Mouse (Mus musculus) liver, postnatal 0 days (tissue): ENCODE data around the gene Adam19.

Experiments
- CTCF ChIP-seq: sonication (generic); IDR thresholded peaks from 2 replicates; pipeline ENCODE4 v1.5.1; 2016; ENCODE audit warnings: antibody characterized with exemption, low read depth
- EP300 ChIP-seq: IDR thresholded peaks from 2 replicates; pipeline ENCODE4 v1.6.1; 2016; ENCODE audit warnings: antibody characterized with exemption, low read depth, mild to moderate bottlenecking

- TF ChIP-seq CTCF = no peak
- TF ChIP-seq EP300 = no peak
These were observed 8.5 kb upstream of the Adam19 start for GRCm38 (mm10) chr11:46047264-46047663.
